Mouse (Mus musculus): ENCODE results near the gene 4632433K11Rik. TPM values are rescaled to one million over a fixed set of nuclear protein-coding genes. Genes with fewer than 3 reads are reported as not detected.

The 4632433K11Rik gene
- total RNA-seq, 2 experiments from 2014 or later = not detected

Other genes starting within 250 kb of the 4632433K11Rik start
- 1 to 10 TPM; 1.4 to 2.0 TPM for gene Tmem238, start 244.5 kb upstream of the 4632433K11Rik start, total RNA-seq (2021)
- 100 to 1,000 TPM; 454 to 487 TPM for gene Rpl28, start 241.2 kb upstream of the 4632433K11Rik start, total RNA-seq (2021)
- 100 to 1,000 TPM; 103 to 109 TPM for gene Ube2s, start 221.5 kb upstream of the 4632433K11Rik start, total RNA-seq (2021)
- 100 to 1,000 TPM; 176 to 202 TPM for gene Shisa7, start 189.4 kb upstream of the 4632433K11Rik start, total RNA-seq (2021)
- 1 to 10 TPM; 4.0 to 7.8 TPM for gene Isoc2b, start 163.9 kb upstream of the 4632433K11Rik start, total RNA-seq (2021)
- 10 to 100 TPM; 11.4 to 13.6 TPM for gene Isoc2a, start 157.0 kb upstream of the 4632433K11Rik start, total RNA-seq (2021)
- under 1 TPM; 0.51 to 0.62 TPM for gene Gm36210, start 127.6 kb upstream of the 4632433K11Rik start, total RNA-seq (2021)
- gene Zfp628, start 118.9 kb upstream of the 4632433K11Rik start, total RNA-seq (2021) = 10 to 100 TPM; 12.7 to 13.2 TPM
- 100 to 1,000 TPM; 119 to 120 TPM for gene Nat14, start 112.1 kb upstream of the 4632433K11Rik start, total RNA-seq (2021)
- 1 to 10 TPM; 2.9 to 3.8 TPM for gene Ssc5d, start 108.3 kb upstream of the 4632433K11Rik start, total RNA-seq (2021)
- gene Sbk2, start 69.7 kb upstream of the 4632433K11Rik start, total RNA-seq (2021) = under 1 TPM; 0.27 to 0.30 TPM
- 1 to 10 TPM in 1 of 2 experiments, under 1 TPM in 1; 0.70 to 1.4 TPM for gene Sbk3, start 63.0 kb upstream of the 4632433K11Rik start, total RNA-seq (2021)
- gene Zfp579, start 38.0 kb upstream of the 4632433K11Rik start, total RNA-seq (2021) = 10 to 100 TPM; 31.6 to 35.9 TPM
- gene Zfp524, start 19.7 kb upstream of the 4632433K11Rik start, total RNA-seq (2021) = 1 to 10 TPM; 6.5 to 8.1 TPM
- 10 to 100 TPM; 19.6 to 25.1 TPM for gene Fiz1, start 19.4 kb upstream of the 4632433K11Rik start, total RNA-seq (2021)
- not detected for gene Gm44973, start 18.6 kb upstream of the 4632433K11Rik start, total RNA-seq (2021)
- gene Zfp865, start 13.7 kb upstream of the 4632433K11Rik start, total RNA-seq (2021) = 10 to 100 TPM; 33.5 to 39.7 TPM
- 10 to 100 TPM; 56.9 to 61.9 TPM for gene Ccdc106, start 13.6 kb upstream of the 4632433K11Rik start, total RNA-seq (2021)
- 1 to 10 TPM; 5.1 to 5.4 TPM for gene Zfp784, start 4.3 kb downstream of the 4632433K11Rik start, total RNA-seq (2021)
- 10 to 100 TPM; 34.5 to 35.2 TPM for gene Zfp580, start 17.4 kb downstream of the 4632433K11Rik start, total RNA-seq (2021)
- gene U2af2, start 28.0 kb downstream of the 4632433K11Rik start, total RNA-seq (2021) = 100 to 1,000 TPM; 183 to 184 TPM
- gene Epn1, start 46.1 kb downstream of the 4632433K11Rik start, total RNA-seq (2021) = 100 to 1,000 TPM; 523 to 530 TPM
- not detected for gene Rfpl4, start 82.8 kb downstream of the 4632433K11Rik start, total RNA-seq (2021)
- gene Rasl2-9, start 91.8 kb downstream of the 4632433K11Rik start, total RNA-seq (2021) = not detected
- not detected for gene Vmn1r55, start 115.6 kb downstream of the 4632433K11Rik start, total RNA-seq (2021)
- not detected for gene Vmn1r56, start 162.6 kb downstream of the 4632433K11Rik start, total RNA-seq (2021)
- gene Vmn1r57, start 184.4 kb downstream of the 4632433K11Rik start, total RNA-seq (2021) = not detected

Measured in layer of hippocampus, postnatal 36 days (tissue).